Mouse (Mus musculus): ENCODE data around the gene Olfr97.
"Not testable (repeated sequence)": the region's sequence is repeated elsewhere in the genome, so short reads cannot be mapped to it uniquely, and the experiment has no call there.

Olfr97 gene

GRCm38 (mm10) chr17:37237230-37237629 lies at the start of gene Olfr97:
TSS of gene Olfr97 (minus strand) at chr17:37237330.
- not testable (repeated sequence) for ATAC-seq (ENCODE audit: insufficient number of reproducible peaks, low FRiP score, low TSS enrichment)

- ATAC-seq (ENCODE audit: insufficient number of reproducible peaks, low FRiP score, low TSS enrichment) = no peak
Measured at GRCm38 (mm10) chr17:37283360-37283759, 46.2 kb upstream of the Olfr97 start, which contains the start of gene Olfr99. TSS of gene Olfr99 (minus strand) at chr17:37283460.

DNA sequence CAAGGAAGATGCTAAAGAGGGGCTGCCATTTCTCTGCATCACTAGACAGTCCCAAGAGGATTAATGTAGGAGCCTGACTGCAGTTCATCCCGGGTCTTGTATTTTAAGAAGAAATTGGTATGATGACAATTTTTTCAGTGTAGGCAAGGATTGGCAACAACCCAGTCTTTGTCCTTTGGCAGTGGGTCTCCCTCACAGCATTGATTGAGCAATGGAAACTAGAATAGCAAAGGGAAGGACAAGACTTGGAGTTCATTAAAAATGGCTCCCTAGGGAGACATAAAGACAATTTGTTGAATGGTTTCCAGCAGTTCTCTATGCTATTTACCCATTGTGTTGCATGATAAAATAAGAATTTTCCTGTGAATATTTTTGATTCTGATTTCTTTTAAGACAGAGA lies 43.2 kb upstream of the Olfr97 start:
- no peak for ATAC-seq (ENCODE audit: insufficient number of reproducible peaks, low FRiP score, low TSS enrichment)

- no peak for ATAC-seq (ENCODE audit: insufficient number of reproducible peaks, low FRiP score, low TSS enrichment)
Measured at GRCm38 (mm10) chr17:37276573-37276972, 39.4 kb upstream of the Olfr97 start.

DNA sequence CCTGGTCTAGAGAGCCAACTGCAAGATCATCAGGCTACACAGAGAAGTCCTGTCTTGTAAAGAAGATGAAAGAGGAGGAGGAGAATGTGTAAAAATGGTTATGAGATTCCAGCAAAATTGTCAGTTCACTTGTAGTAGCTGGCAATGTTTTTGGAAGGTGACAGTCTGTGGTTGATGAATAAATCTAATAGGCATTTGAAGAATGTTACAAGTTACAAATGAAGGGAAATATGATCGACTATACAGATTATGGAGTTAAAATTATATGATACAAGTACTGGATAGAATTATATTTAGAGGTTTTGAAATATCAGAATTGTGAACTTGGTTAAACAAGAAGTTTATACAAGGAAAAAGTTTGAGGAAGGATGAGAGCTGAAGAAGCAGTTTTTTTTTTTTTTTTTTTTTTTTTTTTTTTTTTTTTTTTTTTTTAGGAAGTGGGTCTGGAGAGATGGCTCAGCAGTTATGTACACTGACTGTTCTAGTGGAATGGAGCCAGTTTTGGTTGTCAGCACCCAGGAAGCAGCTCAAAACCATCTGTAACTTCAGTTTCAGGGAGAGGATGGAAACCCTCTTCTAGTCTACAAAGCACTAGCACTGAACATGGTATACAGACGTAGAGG lies 38.6 kb upstream of the Olfr97 start:
- no peak for ATAC-seq (ENCODE audit: insufficient number of reproducible peaks, low FRiP score, low TSS enrichment)

- no peak for ATAC-seq (ENCODE audit: insufficient number of reproducible peaks, low FRiP score, low TSS enrichment)
Measured at GRCm38 (mm10) chr17:37270702-37271092, 33.6 kb upstream of the Olfr97 start.

DNA sequence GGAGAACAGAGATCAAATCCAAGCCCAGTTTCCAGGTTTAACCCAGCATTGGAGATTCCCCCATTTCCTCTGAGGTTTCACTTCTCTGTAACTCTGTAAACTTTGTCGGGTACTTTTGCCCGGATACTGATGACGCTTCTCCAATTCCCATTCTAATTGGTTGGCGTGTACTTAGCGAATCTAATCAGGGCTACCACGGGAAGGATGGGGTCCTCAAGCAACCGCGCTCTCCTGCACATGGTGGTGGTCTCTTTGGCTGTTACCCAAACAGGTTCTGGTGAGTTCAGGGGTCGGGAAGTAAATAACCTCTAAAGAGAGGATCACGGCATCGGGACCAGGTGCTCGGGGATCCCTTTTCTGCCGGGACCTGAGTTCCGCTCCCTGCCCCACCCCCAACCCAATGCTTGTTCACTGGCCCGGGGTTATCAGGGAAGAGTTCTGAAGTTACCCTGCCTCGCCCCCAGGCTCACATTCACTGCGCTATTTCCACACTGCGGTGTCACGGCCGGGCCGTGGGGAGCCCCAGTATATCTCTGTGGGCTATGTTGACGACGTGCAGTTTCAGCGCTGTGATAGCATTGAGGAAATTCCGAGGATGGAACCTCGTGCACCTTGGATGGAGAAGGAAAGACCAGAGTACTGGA lies 33.0 kb upstream of the Olfr97 start, which contains the start of gene H2-M3:
Gene H2-M3 (plus strand): TSS at position 163 of the 644 bp plus-strand sequence.
- peak; percentile 79 for ATAC-seq (ENCODE audit: insufficient number of reproducible peaks, low FRiP score, low TSS enrichment)

DNA sequence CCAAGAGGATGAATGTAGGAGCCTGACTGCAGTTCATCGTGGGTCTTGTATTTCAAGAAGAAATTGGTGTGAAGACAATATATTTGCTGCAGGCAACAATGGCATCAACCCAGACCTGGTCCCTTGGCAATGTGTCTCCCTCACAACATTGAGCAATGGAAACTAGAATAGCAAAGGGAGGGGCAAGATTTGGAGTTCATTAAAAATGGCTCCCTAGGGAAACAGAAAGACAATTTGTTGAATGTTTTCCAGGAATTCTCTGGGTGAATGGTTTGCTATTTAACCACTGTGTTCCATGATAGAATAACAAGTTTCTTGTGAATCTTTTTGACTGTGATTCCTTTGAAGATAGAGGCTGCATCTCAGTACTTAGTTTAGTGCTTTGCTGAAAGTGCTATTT lies 26.5 kb upstream of the Olfr97 start, which contains the start of gene Olfr98:
Gene Olfr98 (minus strand): TSS at position 124 of the 400 bp plus-strand sequence.
- ATAC-seq (ENCODE audit: insufficient number of reproducible peaks, low FRiP score, low TSS enrichment) = no peak

- no peak for ATAC-seq (ENCODE audit: insufficient number of reproducible peaks, low FRiP score, low TSS enrichment)
Measured at GRCm38 (mm10) chr17:37250544-37250943, 13.4 kb upstream of the Olfr97 start.

GRCm38 (mm10) chr17:37249460-37249859 lies 12.3 kb upstream of the Olfr97 start:
- no peak for ATAC-seq (ENCODE audit: insufficient number of reproducible peaks, low FRiP score, low TSS enrichment)

DNA sequence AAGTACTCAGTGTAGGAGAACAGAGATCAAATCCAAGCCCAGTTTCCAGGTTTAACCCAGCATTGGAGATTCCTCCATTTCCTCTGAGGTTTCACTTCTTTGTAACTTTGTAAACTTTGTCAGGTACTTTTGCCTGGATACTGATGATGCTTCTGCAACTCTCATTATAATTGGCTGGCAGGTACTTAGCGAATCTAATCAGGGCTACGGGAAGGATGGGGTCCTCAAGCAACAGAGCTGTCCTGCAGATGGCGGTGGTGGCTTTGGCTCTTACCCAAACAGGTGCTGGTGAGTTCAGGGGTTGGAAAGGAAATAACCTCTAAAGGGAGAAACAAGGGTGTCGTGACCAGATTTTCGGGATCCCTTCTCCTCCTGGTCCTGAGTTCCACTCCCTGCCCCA lies 9.6 kb upstream of the Olfr97 start:
- no peak for ATAC-seq (ENCODE audit: insufficient number of reproducible peaks, low FRiP score, low TSS enrichment)

DNA sequence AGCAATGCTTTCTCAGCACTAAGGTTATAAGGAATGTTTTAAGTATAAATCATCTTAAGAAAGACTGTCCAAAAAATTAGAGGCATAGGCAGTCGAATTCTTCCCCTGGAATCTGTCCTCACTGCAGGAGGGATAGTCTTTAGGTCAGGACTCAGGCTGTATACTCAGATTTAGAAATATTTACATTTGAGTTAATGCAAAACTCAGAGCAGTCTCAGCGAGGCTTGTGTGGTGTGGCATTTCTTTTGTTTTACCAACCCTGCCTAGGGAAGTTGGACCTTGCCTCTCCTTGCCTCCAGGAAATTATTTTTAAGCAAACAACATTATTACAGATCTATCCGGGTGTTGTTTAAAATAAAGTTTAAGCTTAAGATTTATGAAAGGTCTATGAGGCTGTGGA lies 5.1 kb upstream of the Olfr97 start:
- ATAC-seq (ENCODE audit: insufficient number of reproducible peaks, low FRiP score, low TSS enrichment) = no peak

DNA sequence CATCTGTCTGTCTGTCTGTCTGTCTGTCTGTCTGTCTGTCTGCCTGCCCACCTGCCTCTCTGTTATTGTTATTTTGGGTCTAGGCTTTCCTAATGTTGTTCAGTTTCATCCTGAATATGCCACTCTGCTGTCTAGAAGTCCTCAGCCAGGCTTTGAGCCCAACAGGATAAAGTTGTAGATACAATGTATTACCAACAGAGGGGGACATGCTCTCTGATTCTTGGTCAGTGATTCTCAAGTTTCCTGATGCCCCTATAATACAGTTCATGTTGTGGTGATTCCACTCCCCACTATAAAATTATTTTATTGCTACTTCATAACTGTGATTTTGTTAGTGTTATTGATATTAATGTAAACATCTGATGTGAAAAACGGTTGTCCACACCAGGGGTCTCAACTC lies 15.3 kb downstream of the Olfr97 start:
- no peak for ATAC-seq (ENCODE audit: insufficient number of reproducible peaks, low FRiP score, low TSS enrichment)

GRCm38 (mm10) chr17:37219846-37220245 lies 17.3 kb downstream of the Olfr97 start, which contains the start of gene Olfr96:
TSS of gene Olfr96 (plus strand) at chr17:37220146.
- ATAC-seq (ENCODE audit: insufficient number of reproducible peaks, low FRiP score, low TSS enrichment) = no peak

DNA sequence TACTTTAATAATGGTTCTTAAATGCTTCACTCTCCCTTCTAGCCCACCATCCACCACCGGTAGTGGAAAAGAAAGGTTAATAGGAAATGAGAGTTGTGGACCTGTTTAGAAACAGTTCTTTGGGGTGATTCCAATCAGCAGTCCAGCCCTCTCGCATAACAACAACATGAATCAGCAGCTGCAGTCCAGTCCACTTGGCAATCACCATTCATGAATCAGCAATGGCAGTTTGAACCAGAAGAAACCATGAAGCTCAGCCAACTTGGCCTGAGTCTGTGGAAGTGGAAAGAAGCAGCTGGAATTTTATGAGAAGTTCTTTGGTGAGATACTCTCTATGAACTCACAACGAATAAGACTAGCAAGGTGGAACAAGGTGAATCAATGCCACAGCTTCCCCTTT lies 18.6 kb downstream of the Olfr97 start:
- ATAC-seq (ENCODE audit: insufficient number of reproducible peaks, low FRiP score, low TSS enrichment) = no peak

DNA sequence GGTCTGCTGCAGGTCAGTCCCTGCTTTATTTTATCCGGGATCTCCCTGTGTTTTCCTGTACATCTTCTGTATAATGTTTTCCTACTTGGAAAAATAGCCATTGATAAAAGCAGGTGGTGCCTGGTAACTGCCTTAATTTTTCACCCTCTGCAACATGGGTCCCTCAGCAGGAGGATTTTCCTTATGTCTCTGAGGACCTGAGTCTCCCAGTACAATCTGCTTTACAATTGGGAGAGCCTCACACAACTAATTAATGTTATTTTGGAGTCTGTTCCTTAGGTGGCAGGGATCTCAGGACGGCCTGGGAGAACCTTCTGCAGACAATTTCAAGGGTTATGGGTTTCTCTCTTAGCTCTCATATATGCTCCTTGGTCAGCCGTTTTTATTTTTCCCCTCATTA lies 24.1 kb downstream of the Olfr97 start, which contains the start of gene Olfr95:
Gene Olfr95 (minus strand): TSS at position 101 of the 400 bp plus-strand sequence.
- ATAC-seq (ENCODE audit: insufficient number of reproducible peaks, low FRiP score, low TSS enrichment) = no peak

GRCm38 (mm10) chr17:37210884-37211768 lies 26.0 kb downstream of the Olfr97 start:
- ATAC-seq (ENCODE audit: insufficient number of reproducible peaks, low FRiP score, low TSS enrichment) = 0 out of 2 replicates have a peak, but pooled peaks have one; percentile 36

- ATAC-seq (ENCODE audit: insufficient number of reproducible peaks, low FRiP score, low TSS enrichment) = no peak
Measured at GRCm38 (mm10) chr17:37203917-37204236, 33.3 kb downstream of the Olfr97 start.

GRCm38 (mm10) chr17:37203206-37203916 lies 33.8 kb downstream of the Olfr97 start:
- no peak; the same call in 1 of the 2 replicates for ATAC-seq (ENCODE audit: insufficient number of reproducible peaks, low FRiP score, low TSS enrichment)

DNA sequence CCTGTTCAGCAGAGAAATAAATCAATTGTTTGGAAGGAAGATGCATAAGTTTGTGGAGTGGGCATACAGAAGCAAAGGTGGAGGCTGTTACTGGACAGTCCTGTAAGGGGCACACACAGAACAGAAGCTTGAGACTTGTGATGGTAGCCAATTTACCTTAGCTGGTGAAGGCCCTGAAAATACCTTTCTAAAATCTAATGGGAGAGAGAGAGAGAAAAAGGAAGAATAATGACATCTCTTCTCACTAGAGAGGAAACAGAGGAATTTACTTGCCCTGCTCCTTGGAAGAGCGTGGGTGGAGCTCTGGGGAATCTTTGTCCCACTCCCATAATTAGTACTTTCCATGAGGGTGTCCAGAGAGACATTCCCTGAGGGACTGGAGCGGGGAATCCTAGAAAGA lies 36.2 kb downstream of the Olfr97 start, which contains the start of gene Olfr94:
Gene Olfr94 (minus strand): TSS at position 101 of the 400 bp plus-strand sequence.
- ATAC-seq (ENCODE audit: insufficient number of reproducible peaks, low FRiP score, low TSS enrichment) = no peak
